Mouse (Mus musculus): ENCODE data around the gene Cd44. TPM values are rescaled to one million over a fixed set of nuclear protein-coding genes. Genes with fewer than 3 reads are reported as not detected.

The Cd44 gene
- total RNA-seq, 1 experiment = 14.3 TPM

GRCm38 (mm10) chr2:102944415-102945012 lies 43.0 kb upstream of the Cd44 start:
- no peak for DNase-seq (ENCODE audit: low read depth, low spot score)
- no peak overlapping the region for H3K9ac ChIP-seq (ENCODE audit: insufficient read depth, low read depth, low read length, poor library complexity, severe bottlenecking)
- H3K27ac ChIP-seq (ENCODE audit: insufficient read depth, low read depth, low read length, poor library complexity, severe bottlenecking) = no peak overlapping the region

GRCm38 (mm10) chr2:102943983-102944382 lies 42.5 kb upstream of the Cd44 start:
- TF ChIP-seq ZNF384 (IDR thresholded peaks at IDR 0.05; ENCODE audit: low read depth, low read length) = no peak
- TF ChIP-seq ZC3H11A (IDR thresholded peaks at IDR 0.05; ENCODE audit: borderline replicate concordance, low read depth, low read length) = no peak
- no peak for TF ChIP-seq MAFK (IDR thresholded peaks at IDR 0.05; ENCODE audit: insufficient read depth, low read depth, low read length)
- no peak for TF ChIP-seq HCFC1 (IDR thresholded peaks at IDR 0.05; ENCODE audit: borderline replicate concordance, insufficient read depth, low read length)
- no peak for TF ChIP-seq CHD2 (IDR thresholded peaks at IDR 0.05; ENCODE audit: low read depth, low read length)
- no peak overlapping the region for H3K9ac ChIP-seq (ENCODE audit: insufficient read depth, low read depth, low read length, poor library complexity, severe bottlenecking)
- DNase-seq (ENCODE audit: low read depth, low spot score) = no peak
- H3K4me1 ChIP-seq (ENCODE audit: control insufficient read depth in 2 of 2, insufficient read depth in 2 of 2, low read length in 2 of 2, poor library complexity in 1 of 2) = no peaks in the 10 kb centered on the region
- no peak overlapping the region for H3K27ac ChIP-seq (ENCODE audit: insufficient read depth, low read depth, low read length, poor library complexity, severe bottlenecking)
- in situ Hi-C loops (cut with MboI; ENCODE audit: low sequenced_read_pairs in 2 of 2, unreplicated experiment in 2 of 2) = no loop called here
- no peaks in the 10 kb centered on the region for H3K9me3 ChIP-seq (ENCODE audit: control insufficient read depth, insufficient read depth, low read depth, low read length)
- no peak overlapping the region for H3K4me3 ChIP-seq (ENCODE audit: insufficient read depth in 1 of 2, low read depth in 1 of 2, low read length in 2 of 2, poor library complexity in 1 of 2, severe bottlenecking in 1 of 2)
- H3K36me3 ChIP-seq (ENCODE audit: control insufficient read depth, insufficient read depth, low read length, poor library complexity, severe bottlenecking) = no peaks in the 10 kb centered on the region

More at GRCm38 (mm10) chr2:102944415-102945012, 43.0 kb upstream of the Cd44 start:
- in situ Hi-C loops (cut with MboI; ENCODE audit: low sequenced_read_pairs in 2 of 2, unreplicated experiment in 2 of 2) = no loop called here
- no peaks in the 10 kb centered on the region for H3K36me3 ChIP-seq (ENCODE audit: control insufficient read depth, insufficient read depth, low read length, poor library complexity, severe bottlenecking)
- H3K4me3 ChIP-seq (ENCODE audit: insufficient read depth in 1 of 2, low read depth in 1 of 2, low read length in 2 of 2, poor library complexity in 1 of 2, severe bottlenecking in 1 of 2) = no peak overlapping the region
- no peak for TF ChIP-seq CHD2 (IDR thresholded peaks at IDR 0.05; ENCODE audit: low read depth, low read length)
- TF ChIP-seq MAFK (IDR thresholded peaks at IDR 0.05; ENCODE audit: insufficient read depth, low read depth, low read length) = no peak
- TF ChIP-seq HCFC1 (IDR thresholded peaks at IDR 0.05; ENCODE audit: borderline replicate concordance, insufficient read depth, low read length) = no peak
- no peak for TF ChIP-seq ZNF384 (IDR thresholded peaks at IDR 0.05; ENCODE audit: low read depth, low read length)
- TF ChIP-seq ZC3H11A (IDR thresholded peaks at IDR 0.05; ENCODE audit: borderline replicate concordance, low read depth, low read length) = no peak
- H3K9me3 ChIP-seq (ENCODE audit: control insufficient read depth, insufficient read depth, low read depth, low read length) = no peaks in the 10 kb centered on the region
- H3K4me1 ChIP-seq (ENCODE audit: control insufficient read depth in 2 of 2, insufficient read depth in 2 of 2, low read length in 2 of 2, poor library complexity in 1 of 2) = no peaks in the 10 kb centered on the region

- TF ChIP-seq HCFC1 (IDR thresholded peaks at IDR 0.05; ENCODE audit: borderline replicate concordance, insufficient read depth, low read length) = no peak
- TF ChIP-seq CHD2 (IDR thresholded peaks at IDR 0.05; ENCODE audit: low read depth, low read length) = no peak
- no peak for TF ChIP-seq ZNF384 (IDR thresholded peaks at IDR 0.05; ENCODE audit: low read depth, low read length)
- TF ChIP-seq MAFK (IDR thresholded peaks at IDR 0.05; ENCODE audit: insufficient read depth, low read depth, low read length) = no peak
- TF ChIP-seq ZC3H11A (IDR thresholded peaks at IDR 0.05; ENCODE audit: borderline replicate concordance, low read depth, low read length) = no peak
- in situ Hi-C loops (cut with MboI; ENCODE audit: low sequenced_read_pairs in 2 of 2, unreplicated experiment in 2 of 2) = no loop called here
- Histone ChIP-seq H3K9me3 (ENCODE audit: control insufficient read depth, insufficient read depth, low read depth, low read length) (no peaks in the 10 kb centered on the region), H3K36me3 (ENCODE audit: control insufficient read depth, insufficient read depth, low read length, poor library complexity, severe bottlenecking) (no peaks in the 10 kb centered on the region), H3K4me1 (ENCODE audit: control insufficient read depth in 2 of 2, insufficient read depth in 2 of 2, low read length in 2 of 2, poor library complexity in 1 of 2) (no peaks in the 10 kb centered on the region), H3K9ac (ENCODE audit: insufficient read depth, low read depth, low read length, poor library complexity, severe bottlenecking) (no peak overlapping the region), H3K4me3 (ENCODE audit: insufficient read depth in 1 of 2, low read depth in 1 of 2, low read length in 2 of 2, poor library complexity in 1 of 2, severe bottlenecking in 1 of 2) (no peak overlapping the region), H3K27ac (ENCODE audit: insufficient read depth, low read depth, low read length, poor library complexity, severe bottlenecking) (no peak overlapping the region)
- no peak for DNase-seq (ENCODE audit: low read depth, low spot score)
Measured at GRCm38 (mm10) chr2:102942782-102943080, 41.3 kb upstream of the Cd44 start.

- no peak overlapping the region for H3K27ac ChIP-seq (ENCODE audit: insufficient read depth, low read depth, low read length, poor library complexity, severe bottlenecking)
- H3K9ac ChIP-seq (ENCODE audit: insufficient read depth, low read depth, low read length, poor library complexity, severe bottlenecking) = no peak overlapping the region
- no peaks in the 10 kb centered on the region for H3K36me3 ChIP-seq (ENCODE audit: control insufficient read depth, insufficient read depth, low read length, poor library complexity, severe bottlenecking)
- TF ChIP-seq MAFK (IDR thresholded peaks at IDR 0.05; ENCODE audit: insufficient read depth, low read depth, low read length) (no peak), ZC3H11A (IDR thresholded peaks at IDR 0.05; ENCODE audit: borderline replicate concordance, low read depth, low read length) (no peak), HCFC1 (IDR thresholded peaks at IDR 0.05; ENCODE audit: borderline replicate concordance, insufficient read depth, low read length) (no peak), ZNF384 (IDR thresholded peaks at IDR 0.05; ENCODE audit: low read depth, low read length) (no peak), CHD2 (IDR thresholded peaks at IDR 0.05; ENCODE audit: low read depth, low read length) (no peak)
- in situ Hi-C loops (cut with MboI; ENCODE audit: low sequenced_read_pairs in 2 of 2, unreplicated experiment in 2 of 2) = no loop called here
- no peak overlapping the region for H3K4me3 ChIP-seq (ENCODE audit: insufficient read depth in 1 of 2, low read depth in 1 of 2, low read length in 2 of 2, poor library complexity in 1 of 2, severe bottlenecking in 1 of 2)
- no peak for DNase-seq (ENCODE audit: low read depth, low spot score)
- H3K9me3 ChIP-seq (ENCODE audit: control insufficient read depth, insufficient read depth, low read depth, low read length) = no peaks in the 10 kb centered on the region
- no peaks in the 10 kb centered on the region for H3K4me1 ChIP-seq (ENCODE audit: control insufficient read depth in 2 of 2, insufficient read depth in 2 of 2, low read length in 2 of 2, poor library complexity in 1 of 2)
Measured at GRCm38 (mm10) chr2:102941937-102942781, 40.7 kb upstream of the Cd44 start.
